Mouse (Mus musculus) C2C12 (cell line): ENCODE data around the gene Mrps12.

Experiments
- CEBPB ChIP-seq: IDR thresholded peaks from one replicate; pipeline ENCODE4 v1.6.1; 2011; ENCODE audit warnings: low read depth, mild to moderate bottlenecking, control low read depth, moderate library complexity
- CTCF ChIP-seq: IDR thresholded peaks from one replicate; pipeline ENCODE4 v1.5.1; 2011; ENCODE audit not compliant: control insufficient read depth, insufficient read depth, insufficient read length
- MAX ChIP-seq: IDR thresholded peaks from one replicate; pipeline ENCODE4 v1.6.1; 2011; ENCODE audit warnings: mild to moderate bottlenecking, control low read depth

GRCm38 (mm10) chr7:28702601-28703143 lies 38.9 kb downstream of the Mrps12 start:
- TF ChIP-seq CEBPB: no peak
- TF ChIP-seq CTCF: no peak
- TF ChIP-seq MAX: no peak
